Mouse (Mus musculus) forebrain, embryonic 10.5 days (tissue): ENCODE measurements around the gene Vav1. TPM values are rescaled to one million over a fixed set of nuclear protein-coding genes. Genes with fewer than 3 reads are reported as not detected.
A peak's percentile ranks its signal among the peaks of the same experiment; 100 is the strongest.
"Not testable (repeated sequence)": the region's sequence is repeated elsewhere in the genome, so short reads cannot be mapped to it uniquely, and the experiment has no call there.

ENCODE experiments used
- DNase-seq: peaks from one replicate; pipeline ENCODE4 v3.0.0-alpha.2; 2017; ENCODE audit warnings: low spot score; ENCODE audit errors: extremely low spot score
- H3K27ac ChIP-seq: fragments of 300-500 bp; sonication (generic); 2 replicates; pipeline ENCODE4 v1.5.1; 2016; ENCODE audit warnings: mild to moderate bottlenecking
- H3K27me3 ChIP-seq: fragments of 300-500 bp; sonication (generic); 2 replicates; pipeline ENCODE4 v1.6.1; 2016; ENCODE audit warnings: mild to moderate bottlenecking; ENCODE audit not compliant: poor library complexity, severe bottlenecking
- H3K36me3 ChIP-seq: fragments of 300-500 bp; sonication (generic); replicated peaks from 2 replicates; pipeline ENCODE4 v1.6.1; 2016; ENCODE audit warnings: mild to moderate bottlenecking, moderate library complexity
- H3K4me1 ChIP-seq: fragments of 300-500 bp; sonication (generic); 2 replicates; pipeline ENCODE4 v1.6.1; 2016
- H3K4me3 ChIP-seq: fragments of 300-500 bp; sonication (generic); 2 replicates; pipeline ENCODE4 v1.5.1; 2016; ENCODE audit warnings: mild to moderate bottlenecking, moderate library complexity
- H3K9me3 ChIP-seq: fragments of 300-500 bp; sonication (generic); 2 replicates; pipeline ENCODE4 v1.6.1; 2016; ENCODE audit warnings: mild to moderate bottlenecking, moderate library complexity
- WGBS: fragments of 180-500 bp; shearing (Covaris S2); methylation state at CpG from one replicate; pipeline ENCODE4 v1.1.7; 2016; 5-methylcytosine and 5-hydroxymethylcytosine counted together
- polyA plus RNA-seq: library from polyadenylated mRNA; unstranded; fragments of >200 nt; fragmentation: Nextera tagmentation; extraction: Ambion mirVana; gene quantifications from 2 replicates; pipeline ENCODE4 v1.2.1, GENCODE M21; 2016

Gene Vav1
- polyA plus RNA-seq, 1 experiment from 2014 or later: 1.7 TPM

DNA sequence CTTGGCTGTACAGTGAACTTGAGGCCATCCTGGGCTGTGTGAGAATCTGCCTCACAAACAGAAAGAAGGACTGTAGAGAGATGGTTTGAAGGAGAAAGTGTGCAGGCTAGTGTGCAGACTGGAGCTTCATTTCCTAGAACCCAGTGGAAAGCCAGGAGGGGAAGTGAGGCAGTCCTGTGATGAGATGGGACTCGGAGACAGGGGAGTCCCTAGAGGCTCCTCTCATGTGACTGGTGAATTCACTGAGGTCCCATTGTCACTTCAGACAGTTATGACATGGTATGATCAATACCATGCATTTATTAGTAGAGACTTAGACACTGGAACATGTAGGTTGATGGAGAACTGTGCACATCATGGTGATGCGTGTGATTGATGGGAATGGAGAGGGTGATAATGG is 13.4 kb downstream of the Vav1 start:
- Histone ChIP-seq H3K9me3 (no peaks in the 10 kb centered on the region; the same call in 1 of the 2 replicates), H3K27ac (no peak overlapping the region), H3K4me1 (no peaks in the 10 kb centered on the region), H3K4me3 (no peak overlapping the region), H3K36me3 (no peaks in the 10 kb centered on the region), H3K27me3 (no peaks in the 10 kb centered on the region)
- DNase-seq: no peak
- WGBS: 90% methylated on average over 2 of the region's 2 CpGs

DNA sequence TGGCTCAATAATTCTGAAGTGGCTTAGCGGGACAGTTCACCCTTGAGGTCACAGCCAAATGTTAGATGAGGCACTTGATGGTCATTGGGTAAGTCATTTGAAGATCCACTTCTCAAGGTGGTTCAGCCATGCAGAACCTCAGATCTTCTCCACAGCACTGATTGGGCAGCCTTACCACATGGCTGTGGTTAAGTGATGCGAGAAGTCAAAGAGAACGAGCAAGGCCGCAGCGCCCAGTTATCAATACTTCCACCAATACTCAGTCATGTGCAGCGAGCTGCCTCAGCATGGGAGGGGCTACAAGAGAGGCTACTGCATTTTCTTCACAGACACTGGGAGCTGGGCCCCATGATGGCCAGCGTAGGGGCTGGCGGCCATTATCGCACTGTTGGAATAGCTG is 14.1 kb downstream of the Vav1 start:
- Histone ChIP-seq H3K9me3 (no peaks in the 10 kb centered on the region; the same call in 1 of the 2 replicates), H3K4me3 (no peak overlapping the region), H3K4me1 (no peaks in the 10 kb centered on the region), H3K36me3 (no peaks in the 10 kb centered on the region), H3K27ac (no peak overlapping the region), H3K27me3 (no peaks in the 10 kb centered on the region)
- 90% methylated on average over 9 of the region's 9 CpGs for WGBS
- no peak for DNase-seq

DNA sequence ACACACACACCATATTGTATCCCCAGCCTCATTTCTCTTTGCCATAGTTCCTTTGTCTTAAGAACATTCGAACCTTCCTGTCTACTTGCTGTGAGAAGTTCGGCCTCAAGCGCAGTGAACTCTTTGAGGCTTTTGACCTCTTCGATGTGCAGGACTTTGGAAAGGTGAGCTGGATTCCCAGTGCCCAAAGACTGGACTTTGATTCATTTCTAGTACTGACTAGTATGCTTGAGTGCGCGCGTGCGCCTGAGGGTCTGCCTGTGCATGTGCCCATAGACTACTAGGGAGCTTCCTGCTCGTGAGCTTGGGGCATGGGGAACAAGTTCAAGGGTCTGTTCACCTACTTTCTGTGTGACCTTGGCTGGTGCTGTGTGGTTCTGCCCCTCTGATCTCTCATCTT is 17.0 kb downstream of the Vav1 start:
- WGBS: 95% methylated on average over 9 of the region's 9 CpGs
- H3K36me3 ChIP-seq: no peaks in the 10 kb centered on the region
- no peak overlapping the region for H3K4me3 ChIP-seq
- no peak for DNase-seq
- H3K27ac ChIP-seq: no peak overlapping the region
- H3K9me3 ChIP-seq: no peaks in the 10 kb centered on the region
- no peaks in the 10 kb centered on the region for H3K4me1 ChIP-seq
- H3K27me3 ChIP-seq: no peaks in the 10 kb centered on the region

DNA sequence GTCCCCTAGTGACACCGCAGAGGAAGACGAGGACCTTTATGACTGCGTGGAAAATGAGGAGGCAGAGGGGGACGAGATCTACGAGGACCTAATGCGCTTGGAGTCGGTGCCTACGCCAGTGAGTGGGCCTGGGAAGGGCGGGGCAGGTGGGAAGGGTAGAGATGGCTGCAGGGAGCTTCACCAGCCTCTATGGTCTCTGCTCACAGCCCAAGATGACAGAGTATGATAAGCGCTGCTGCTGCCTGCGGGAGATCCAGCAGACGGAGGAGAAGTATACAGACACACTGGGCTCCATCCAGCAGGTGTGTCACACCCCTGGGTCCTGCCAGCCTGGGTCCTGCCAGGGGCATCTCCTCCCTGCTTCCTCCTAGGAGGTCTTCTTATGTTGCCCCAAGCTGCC is 18.1 kb downstream of the Vav1 start:
- no peak overlapping the region for H3K27ac ChIP-seq
- WGBS: 95% methylated on average over 12 of the region's 12 CpGs
- no peak overlapping the region for H3K4me3 ChIP-seq
- H3K4me1 ChIP-seq: no peaks in the 10 kb centered on the region
- H3K9me3 ChIP-seq: no peaks in the 10 kb centered on the region
- H3K27me3 ChIP-seq: no peaks in the 10 kb centered on the region
- DNase-seq: no peak
- no peaks in the 10 kb centered on the region for H3K36me3 ChIP-seq

DNA sequence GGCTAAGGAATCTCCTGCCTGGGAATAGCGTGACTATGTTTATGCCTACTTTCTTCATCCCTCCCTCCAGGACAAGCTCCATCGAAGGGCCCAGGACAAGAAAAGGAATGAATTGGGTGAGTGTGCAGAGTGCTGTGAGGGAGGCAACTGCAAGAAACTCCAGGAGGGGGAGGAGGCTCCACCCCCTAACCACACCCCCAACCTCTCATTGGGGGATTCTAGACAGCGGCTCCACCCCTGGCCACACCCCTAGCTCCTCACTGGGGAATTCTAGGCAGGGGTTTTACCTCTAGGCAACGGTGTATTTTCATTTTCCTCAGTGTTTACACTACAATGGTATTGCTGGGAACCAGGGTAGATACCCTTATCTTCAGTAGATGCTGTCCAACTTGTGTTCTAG is 26.7 kb downstream of the Vav1 start:
- DNase-seq: no peak
- H3K36me3 ChIP-seq: no peaks in the 10 kb centered on the region
- no peaks in the 10 kb centered on the region for H3K27me3 ChIP-seq
- H3K9me3 ChIP-seq: no peaks in the 10 kb centered on the region
- H3K27ac ChIP-seq: no peak overlapping the region
- no peaks in the 10 kb centered on the region for H3K4me1 ChIP-seq
- 61% methylated on average over 4 of the region's 4 CpGs for WGBS
- no peak overlapping the region for H3K4me3 ChIP-seq

DNA sequence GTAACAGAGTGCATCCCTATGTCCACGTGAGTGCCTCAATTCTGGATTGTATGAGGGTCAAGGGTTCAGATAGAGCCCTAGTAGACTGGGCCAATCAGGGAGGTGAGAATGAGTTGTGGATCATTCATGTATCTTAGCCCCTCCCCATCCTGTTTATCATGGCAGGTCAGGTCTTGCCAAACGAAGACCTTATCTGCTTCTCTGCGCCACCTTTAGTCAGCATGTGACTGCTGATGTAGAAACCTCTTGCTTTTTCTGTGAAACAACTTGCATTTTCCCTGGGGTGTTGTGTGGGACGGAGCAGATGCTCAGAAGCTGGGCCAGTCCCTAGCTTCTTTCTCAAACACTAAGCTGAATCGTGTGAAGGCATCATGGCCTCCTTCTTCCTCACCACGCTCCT is 28.2 kb downstream of the Vav1 start:
- H3K27me3 ChIP-seq: no peaks in the 10 kb centered on the region
- H3K4me1 ChIP-seq: no peaks in the 10 kb centered on the region
- no peak for DNase-seq
- WGBS: 83% methylated on average over 6 of the region's 6 CpGs
- no peak overlapping the region for H3K4me3 ChIP-seq
- H3K27ac ChIP-seq: no peak overlapping the region
- H3K36me3 ChIP-seq: no peaks in the 10 kb centered on the region
- no peaks in the 10 kb centered on the region for H3K9me3 ChIP-seq

DNA sequence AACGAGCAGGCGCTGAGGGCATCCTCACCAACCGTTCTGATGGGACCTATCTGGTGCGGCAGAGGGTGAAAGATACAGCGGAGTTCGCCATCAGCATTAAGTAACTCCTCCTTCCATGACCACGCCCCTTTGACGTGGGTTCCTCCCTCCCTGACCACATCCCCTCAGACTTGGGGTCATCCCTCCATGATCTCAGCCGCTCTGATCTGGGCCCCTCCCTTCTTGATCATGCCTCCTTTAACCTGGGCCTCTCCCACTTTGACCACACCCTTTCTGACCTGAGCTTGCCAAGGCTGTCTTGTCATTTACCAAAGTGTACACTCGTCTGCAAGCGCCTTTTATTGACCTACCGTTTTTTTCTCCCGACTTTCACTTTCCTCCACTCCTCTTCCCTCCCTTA is 32.9 kb downstream of the Vav1 start:
- Histone ChIP-seq H3K27me3 (no peaks in the 10 kb centered on the region), H3K27ac (no peak overlapping the region), H3K9me3 (no peaks in the 10 kb centered on the region), H3K36me3 (no peaks in the 10 kb centered on the region), H3K4me3 (no peak overlapping the region), H3K4me1 (no peaks in the 10 kb centered on the region)
- 42% methylated on average over 13 of the region's 13 CpGs for WGBS
- no peak for DNase-seq

DNA sequence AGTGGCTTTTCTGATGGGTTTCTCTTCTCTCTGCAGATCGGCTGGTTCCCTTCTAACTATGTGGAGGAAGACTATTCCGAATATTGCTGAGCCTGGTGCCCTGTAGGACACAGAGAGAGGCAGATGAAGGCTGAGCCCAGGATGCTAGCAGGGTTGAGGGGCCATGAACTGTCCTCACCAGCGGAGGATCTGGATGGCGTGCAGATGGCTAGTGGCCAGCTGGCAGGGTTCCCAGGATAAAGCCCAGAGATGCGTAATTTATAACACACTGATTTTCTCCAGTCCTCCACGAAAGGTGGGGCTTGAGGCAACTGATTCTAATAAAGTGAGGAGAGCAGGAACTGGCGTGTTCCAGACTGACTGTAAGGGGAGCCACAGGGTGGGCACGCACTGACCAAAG is 48.7 kb downstream of the Vav1 start:
- Histone ChIP-seq H3K36me3 (no peaks in the 10 kb centered on the region), H3K27ac (no peak overlapping the region), H3K27me3 (no peaks in the 10 kb centered on the region), H3K4me3 (no peak overlapping the region), H3K4me1 (no peaks in the 10 kb centered on the region), H3K9me3 (no peaks in the 10 kb centered on the region)
- no peak for DNase-seq
- 89% methylated on average over 8 of the region's 8 CpGs for WGBS

DNA sequence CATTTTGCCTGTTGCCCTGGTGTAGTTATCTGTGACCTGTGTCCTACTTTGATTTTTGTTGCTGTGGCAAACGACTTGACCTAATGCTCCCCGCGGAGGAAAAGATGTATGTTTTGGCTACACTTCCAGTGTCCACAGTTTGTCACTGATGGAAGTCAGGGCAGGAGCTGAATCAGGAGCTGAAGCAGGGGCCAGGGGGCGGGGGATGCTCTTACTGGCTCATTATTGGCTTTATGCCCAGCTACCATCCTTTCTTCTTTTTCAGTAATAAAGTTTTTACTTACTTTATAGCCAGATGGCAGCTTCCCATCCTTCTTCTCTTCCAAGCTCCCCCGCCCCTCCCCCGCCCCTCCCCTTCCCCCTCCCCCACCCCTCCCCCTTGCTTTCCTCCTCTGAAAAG is 50.0 kb downstream of the Vav1 start:
- Histone ChIP-seq H3K27ac (no peak overlapping the region), H3K27me3 (no peaks in the 10 kb centered on the region), H3K4me1 (no peaks in the 10 kb centered on the region), H3K36me3 (no peaks in the 10 kb centered on the region), H3K9me3 (no peaks in the 10 kb centered on the region), H3K4me3 (no peak overlapping the region)
- 53% methylated on average over 6 of the region's 6 CpGs for WGBS
- DNase-seq: no peak

DNA sequence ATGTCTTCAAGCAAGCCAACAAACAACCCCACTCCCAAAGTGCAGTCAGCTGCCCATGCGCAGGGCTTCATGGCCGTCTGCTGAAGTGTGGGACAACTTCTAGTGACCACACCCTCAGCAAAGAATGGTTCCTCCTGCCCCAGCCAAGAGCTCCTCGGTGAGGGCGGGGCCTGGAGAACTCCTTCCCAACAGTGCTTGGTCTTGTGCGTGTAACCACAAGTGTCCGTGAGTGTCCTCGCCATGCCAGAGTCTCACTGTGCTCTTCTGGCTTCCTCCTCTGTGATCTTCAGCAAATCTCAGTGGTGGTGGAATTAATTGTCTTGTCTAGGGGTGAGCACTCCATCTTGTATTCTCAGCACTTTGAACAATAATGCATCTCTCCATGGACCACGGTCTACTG is 52.1 kb downstream of the Vav1 start:
- 94% methylated on average over 8 of the region's 8 CpGs for WGBS
- H3K4me1 ChIP-seq: no peaks in the 10 kb centered on the region
- H3K9me3 ChIP-seq: no peaks in the 10 kb centered on the region
- no peak overlapping the region for H3K4me3 ChIP-seq
- no peak for DNase-seq
- H3K36me3 ChIP-seq: no peaks in the 10 kb centered on the region
- no peak overlapping the region for H3K27ac ChIP-seq
- no peaks in the 10 kb centered on the region for H3K27me3 ChIP-seq

DNA sequence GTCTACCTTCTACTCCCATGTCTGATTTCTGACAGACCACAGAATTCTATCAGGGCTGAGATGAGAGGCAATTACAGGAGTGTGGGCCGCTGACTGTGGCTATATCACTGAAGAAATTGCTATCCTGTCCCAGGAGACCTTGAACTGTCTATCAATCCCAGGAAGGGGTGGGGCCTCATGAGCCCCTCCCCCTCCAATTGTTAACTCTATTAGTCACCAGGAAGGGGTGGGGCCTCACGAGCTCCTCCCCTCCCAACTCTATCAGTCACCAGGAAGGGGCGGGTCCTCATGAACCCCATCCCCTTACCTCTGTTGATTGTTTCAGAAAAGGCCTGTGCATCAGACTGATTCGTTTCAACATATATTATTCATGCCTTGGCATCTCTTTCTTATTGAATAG is 53.3 kb downstream of the Vav1 start:
- 90% methylated on average over 4 of the region's 4 CpGs for WGBS
- Histone ChIP-seq H3K4me1 (no peaks in the 10 kb centered on the region), H3K27me3 (no peaks in the 10 kb centered on the region), H3K27ac (no peak overlapping the region), H3K4me3 (no peak overlapping the region), H3K9me3 (no peaks in the 10 kb centered on the region), H3K36me3 (no peaks in the 10 kb centered on the region)
- no peak for DNase-seq

DNA sequence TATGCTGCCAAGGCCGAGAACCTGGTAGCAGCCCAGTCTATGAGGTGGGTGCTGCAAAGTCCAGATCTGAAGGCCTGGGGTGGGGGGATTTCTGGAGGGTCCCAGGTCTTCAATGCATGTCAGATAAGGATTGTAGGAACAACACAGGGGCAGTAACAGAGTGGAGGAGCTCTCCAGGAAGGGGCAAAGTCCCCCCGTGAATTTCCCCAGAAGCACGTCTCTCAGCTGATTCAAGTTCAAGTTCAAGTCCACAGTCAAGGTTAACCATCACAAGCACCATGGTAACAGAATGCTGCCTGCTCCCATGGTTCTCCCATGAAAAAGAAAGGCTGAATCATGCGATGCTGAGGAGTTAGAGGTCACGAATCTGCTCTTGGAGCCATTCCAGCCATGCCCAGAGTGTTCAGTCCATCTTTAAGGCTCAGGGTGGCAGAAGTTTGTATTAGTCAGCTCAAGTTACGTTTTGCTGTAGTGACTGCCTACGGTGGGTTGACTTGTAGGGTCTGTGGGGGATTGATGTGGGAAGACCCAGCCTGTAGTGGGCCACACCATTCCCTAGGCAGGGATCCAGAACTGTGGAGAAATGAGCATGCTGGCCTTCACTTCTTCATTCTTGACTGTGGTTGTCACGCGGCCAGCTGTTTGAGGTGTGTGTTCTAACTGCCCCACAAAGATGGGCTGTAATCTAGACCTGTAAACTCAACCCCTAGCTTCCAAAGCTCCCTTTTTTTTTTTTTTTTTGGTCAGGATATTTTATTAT is 55.3 kb downstream of the Vav1 start:
- H3K27me3 ChIP-seq: no peaks in the 10 kb centered on the region
- DNase-seq: no peak
- no peaks in the 10 kb centered on the region for H3K9me3 ChIP-seq
- H3K27ac ChIP-seq: no peak overlapping the region
- H3K4me3 ChIP-seq: no peak overlapping the region
- no peaks in the 10 kb centered on the region for H3K36me3 ChIP-seq
- no peaks in the 10 kb centered on the region for H3K4me1 ChIP-seq
- WGBS: 77% methylated on average over 9 of the region's 9 CpGs

DNA sequence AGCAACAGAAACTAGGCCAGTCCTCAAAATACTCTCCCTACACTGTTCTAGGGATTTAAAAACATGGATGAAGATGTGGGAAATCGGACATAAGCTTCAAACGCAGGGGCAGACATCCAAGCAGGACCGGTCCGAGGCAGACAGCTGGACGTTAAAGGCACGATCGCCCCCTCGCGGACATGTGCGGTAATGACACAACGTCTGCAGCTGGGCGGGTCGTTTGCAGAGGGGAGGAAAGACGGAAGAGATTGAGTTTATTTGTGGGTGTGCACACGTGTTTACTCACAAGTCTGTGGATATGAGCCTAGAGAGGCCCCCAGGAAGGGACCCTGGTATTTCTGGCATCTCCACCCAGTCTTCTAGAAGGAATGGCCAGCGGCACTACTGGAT is 55.9 kb downstream of the Vav1 start:
- Histone ChIP-seq H3K27ac (no peak overlapping the region), H3K4me3 (no peak overlapping the region), H3K9me3 (no peaks in the 10 kb centered on the region), H3K27me3 (no peaks in the 10 kb centered on the region), H3K36me3 (no peaks in the 10 kb centered on the region), H3K4me1 (no peaks in the 10 kb centered on the region)
- peak; percentile 87 for DNase-seq
- WGBS: 8% methylated on average over 16 of the region's 16 CpGs

DNA sequence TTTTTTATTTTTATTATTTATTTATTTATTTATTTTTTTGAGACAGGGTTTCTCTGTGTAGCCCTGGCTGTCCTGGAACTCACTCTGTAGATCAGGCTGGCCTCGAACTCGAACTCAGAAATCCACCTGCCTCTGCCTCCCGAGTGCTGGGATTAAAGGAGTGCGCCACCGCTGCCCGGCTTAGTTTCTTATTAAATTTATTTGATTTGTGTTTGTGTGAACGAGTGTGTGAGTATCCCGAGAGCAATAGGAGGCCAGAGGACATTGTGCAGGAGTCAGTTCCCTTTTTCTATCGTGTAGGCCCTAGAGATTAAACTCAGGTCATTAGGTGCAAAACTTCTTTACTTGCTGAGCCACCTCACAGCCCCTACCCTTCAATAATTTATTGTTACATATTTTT is 56.3 kb downstream of the Vav1 start:
- not testable (repeated sequence) for H3K9me3 ChIP-seq, H3K4me3 ChIP-seq, H3K27me3 ChIP-seq, H3K27ac ChIP-seq, H3K36me3 ChIP-seq, DNase-seq, H3K4me1 ChIP-seq
- 73% methylated on average over 9 of the region's 9 CpGs for WGBS
